Mouse (Mus musculus) heart, embryonic 14.5 days (tissue): Measurements from ENCODE around the gene Napsa. TPM values are rescaled to one million over a fixed set of nuclear protein-coding genes. Genes with fewer than 3 reads are reported as not detected.

Source experiments
- ATAC-seq: fragments of 200-750 bp; cut with Nextera tagmentation; 2 replicates; pipeline ENCODE4 v1.8.0; 2017; ENCODE audit warnings: low read depth, moderate TSS enrichment; ENCODE audit not compliant: insufficient number of reproducible peaks, insufficient read depth, low FRiP score
- H3K27ac ChIP-seq, 2 experiments: fragments of 200-500 bp in 1 of 2; fragments of 300-500 bp in 1 of 2; sonication (generic) in 1 of 2; replicated peaks in 1 of 2; 2 replicates each; pipeline ENCODE4 v1.5.1; 2012 to 2014; ENCODE audit warnings: low read depth in 2 of 2, low read length in 2 of 2, control low read depth in 1 of 2, mild to moderate bottlenecking in 1 of 2, mixed read lengths in 1 of 2; ENCODE audit not compliant: control insufficient read depth in 1 of 2, insufficient read depth in 1 of 2
- H3K27me3 ChIP-seq: fragments of 300-500 bp; sonication (generic); 2 replicates; pipeline ENCODE4 v1.6.1; 2014; ENCODE audit warnings: mild to moderate bottlenecking, low read length, control low read depth; ENCODE audit not compliant: control insufficient read depth, insufficient read depth
- H3K36me3 ChIP-seq: fragments of 300-500 bp; sonication (generic); 2 replicates; pipeline ENCODE4 v1.6.1; 2014; ENCODE audit warnings: mild to moderate bottlenecking, control low read depth, low read length, mixed read lengths; ENCODE audit not compliant: control insufficient read depth, insufficient read depth
- H3K4me1 ChIP-seq, 2 experiments: fragments of 200-500 bp in 1 of 2; fragments of 300-500 bp in 1 of 2; sonication (generic) in 1 of 2; 2 replicates each; pipeline ENCODE4 v1.6.1; 2012 to 2014; ENCODE audit warnings: low read length in 2 of 2, control low read depth in 1 of 2, mixed read lengths in 1 of 2; ENCODE audit not compliant: control insufficient read depth in 2 of 2, insufficient read depth in 2 of 2
- H3K4me2 ChIP-seq: fragments of 300-500 bp; sonication (generic); 2 replicates; pipeline ENCODE4 v1.6.1; 2014; ENCODE audit warnings: mild to moderate bottlenecking, low read length
- H3K4me3 ChIP-seq, 2 experiments: fragments of 200-500 bp in 1 of 2; fragments of 300-500 bp in 1 of 2; sonication (generic) in 1 of 2; 2 replicates each; pipeline ENCODE4 v1.5.1; 2012 to 2014; ENCODE audit warnings: low read length in 2 of 2, mild to moderate bottlenecking in 2 of 2, control low read depth in 1 of 2, low read depth in 1 of 2, moderate library complexity in 1 of 2; ENCODE audit not compliant: control insufficient read depth in 1 of 2, insufficient read depth in 1 of 2
- H3K9ac ChIP-seq: fragments of 300-500 bp; sonication (generic); 2 replicates; pipeline ENCODE4 v1.6.1; 2014; ENCODE audit warnings: mild to moderate bottlenecking, low read length
- H3K9me3 ChIP-seq: fragments of 300-500 bp; sonication (generic); 2 replicates; pipeline ENCODE4 v1.6.1; 2016; ENCODE audit warnings: low read length, control low read depth; ENCODE audit not compliant: control insufficient read depth
- WGBS: fragments of 180-500 bp; shearing (Covaris S2); extraction: QIAGEN DNeasy Blood & Tissue Kit; methylation state at CpG from one replicate; pipeline ENCODE4 v1.1.7; 2014; 5-methylcytosine and 5-hydroxymethylcytosine counted together
- polyA plus RNA-seq: library from polyadenylated mRNA; unstranded; fragments of >200 nt; fragmentation: Nextera tagmentation; extraction: Ambion mirVana; gene quantifications from 2 replicates; pipeline ENCODE4 v1.2.1, GENCODE M21; 2014

The Napsa gene
- polyA plus RNA-seq, 1 experiment from 2014 or later = 0.35 TPM

DNA sequence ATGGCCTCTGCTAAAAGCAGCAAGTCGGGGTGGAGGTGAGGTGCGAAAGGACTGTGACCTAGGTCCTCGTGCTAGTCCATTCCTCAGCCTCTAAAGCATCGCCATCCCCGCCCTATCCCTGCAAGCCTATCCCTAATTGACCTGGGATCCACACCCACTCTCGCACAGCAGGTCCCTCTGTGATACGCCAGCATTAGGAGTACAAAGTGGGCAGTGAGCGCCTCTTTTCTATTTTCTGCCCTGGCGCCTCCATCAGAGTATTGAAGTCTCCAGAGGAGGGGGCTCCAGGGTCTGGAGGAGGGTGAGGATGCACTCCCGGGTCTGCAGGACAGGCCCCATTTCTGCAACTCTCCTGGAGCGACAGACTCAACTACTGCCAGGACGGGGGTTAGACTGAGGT is 16.2 kb downstream of the Napsa start:
- Histone ChIP-seq H3K4me3 (no peak overlapping the region), H3K4me2 (peak overlapping the region; percentile 68), H3K27me3 (peaks cover 88% of the 10 kb centered on the region), H3K27ac (no peak overlapping the region), H3K4me1 (peaks cover 5 to 23% of the 10 kb centered on the region in 2 experiments; a peak in 3 of 4 replicates), H3K9ac (no peak overlapping the region), H3K9me3 (no peaks in the 10 kb centered on the region), H3K36me3 (no peaks in the 10 kb centered on the region)
- 4% methylated on average over 12 of the region's 12 CpGs for WGBS
- no peak for ATAC-seq

DNA sequence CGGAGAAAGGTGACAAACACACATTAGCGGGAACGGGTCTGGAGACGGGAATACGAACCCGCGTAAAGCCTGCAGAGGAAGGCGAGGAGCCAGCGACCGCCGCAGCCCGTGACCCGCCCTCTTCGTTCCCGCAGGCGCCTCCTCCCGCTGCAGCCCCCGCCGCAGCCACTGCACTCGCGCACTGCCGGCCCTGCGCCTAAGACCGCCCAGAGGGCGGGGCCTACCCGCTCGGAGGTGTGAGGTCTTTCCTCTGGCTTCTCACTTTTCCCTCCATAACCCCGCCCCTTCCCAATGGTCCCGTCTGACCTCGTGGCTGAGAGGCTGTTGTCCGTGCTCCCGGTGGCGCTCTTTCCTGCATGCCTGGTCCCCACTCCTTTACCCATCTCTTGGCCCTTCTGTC is 17.0 kb downstream of the Napsa start:
- Histone ChIP-seq H3K27ac (no peak overlapping the region), H3K9ac (peak overlapping the region; percentile 54), H3K27me3 (peaks cover 92% of the 10 kb centered on the region), H3K4me1 (peaks cover 5 to 23% of the 10 kb centered on the region in 2 experiments; a peak in 3 of 4 replicates), H3K36me3 (no peaks in the 10 kb centered on the region), H3K9me3 (no peaks in the 10 kb centered on the region), H3K4me3 (peak overlapping the region; percentile 33 to 34), H3K4me2 (peak overlapping the region; percentile 68)
- ATAC-seq = no peak
- WGBS = under 1% methylated on average over 23 of the region's 33 CpGs

DNA sequence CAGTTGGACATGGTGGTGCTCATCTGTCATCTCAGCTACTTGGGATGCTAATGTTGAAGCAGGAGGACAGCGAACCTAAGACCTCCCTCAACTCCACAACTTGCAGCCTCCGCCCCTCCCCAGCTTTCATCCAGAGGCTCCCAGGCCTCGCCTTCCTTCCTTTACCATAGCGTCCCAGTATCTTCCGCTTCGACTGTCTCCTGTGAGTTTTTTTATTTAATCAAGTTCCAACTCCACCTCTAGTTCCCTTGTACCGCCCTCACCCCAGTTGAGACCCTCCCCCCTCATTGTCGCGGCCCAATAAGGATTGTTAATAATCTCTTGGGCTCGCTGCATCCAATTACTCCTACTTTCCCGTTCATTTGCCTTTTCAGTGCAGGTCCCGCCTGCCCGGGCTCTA is 17.8 kb downstream of the Napsa start:
- H3K4me2 ChIP-seq = peak overlapping the region; percentile 90

DNA sequence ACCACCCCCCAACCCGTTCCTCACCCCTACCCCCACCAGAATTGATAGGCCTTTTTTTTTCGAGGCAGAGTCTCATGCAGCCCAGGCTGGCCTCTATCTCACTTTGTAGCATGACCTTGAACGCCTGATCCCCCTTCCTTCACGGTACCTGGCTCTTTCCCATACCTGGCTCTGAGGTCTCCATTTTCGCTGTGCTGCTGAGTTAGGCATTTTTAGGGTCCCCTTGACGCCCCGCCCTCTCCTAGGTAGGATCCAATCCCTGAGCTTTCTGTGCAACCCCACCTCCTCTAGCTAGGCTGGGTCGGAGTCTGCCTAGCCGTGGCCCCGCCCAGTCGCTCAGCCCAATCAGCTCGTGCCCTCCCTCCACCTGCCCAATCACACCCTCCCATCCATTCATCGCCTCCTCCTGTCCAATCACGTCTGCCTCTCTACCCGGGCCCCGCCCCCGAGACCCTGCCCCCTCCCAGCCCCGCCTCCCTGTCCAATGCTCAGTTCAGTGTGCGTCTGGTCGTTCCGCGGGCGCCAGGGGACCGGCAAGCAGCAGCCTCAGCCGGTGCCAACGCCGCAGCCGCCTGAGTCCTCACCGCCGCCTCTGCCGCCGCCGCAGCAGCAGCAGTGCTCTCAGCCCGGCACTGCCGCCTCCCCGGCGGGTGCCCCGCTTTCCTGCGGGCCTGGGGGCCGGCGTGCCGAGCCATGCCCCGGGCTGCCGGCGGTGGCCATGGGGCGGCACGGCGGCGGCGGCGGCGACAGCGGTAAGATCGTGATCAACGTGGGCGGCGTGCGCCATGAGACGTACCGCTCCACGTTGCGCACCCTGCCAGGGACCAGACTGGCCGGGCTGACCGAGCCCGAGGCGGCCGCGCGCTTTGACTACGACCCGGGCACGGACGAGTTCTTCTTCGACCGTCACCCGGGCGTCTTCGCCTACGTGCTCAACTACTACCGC is 18.5 kb downstream of the Napsa start, which contains the start of gene Kcnc3:
TSS of gene Kcnc3 (plus strand) at position 263 of the 946 bp plus-strand sequence.
- peak within 1 kb of the TSS; percentile 44 for H3K9ac ChIP-seq
- under 1% methylated on average over 76 of the region's 80 CpGs for WGBS
- peak within 1 kb of the TSS; percentile 43 to 53 for H3K4me3 ChIP-seq
- H3K27ac ChIP-seq = no peak within 1 kb of the TSS
- H3K27me3 ChIP-seq = peaks cover 81% of the 10 kb centered on the region
- peaks cover 5 to 23% of the 10 kb centered on the region in 2 experiments; a peak in 3 of 4 replicates for H3K4me1 ChIP-seq
- H3K9me3 ChIP-seq = no peaks in the 10 kb centered on the region
- peak within 1 kb of the TSS; percentile 90 for H3K4me2 ChIP-seq
- peak; percentile 89 for ATAC-seq
- no peaks in the 10 kb centered on the region for H3K36me3 ChIP-seq

More for the DNA sequence above, 17.8 kb downstream of the Napsa start:
- ATAC-seq = no peak
- 5% methylated on average over 13 of the region's 13 CpGs for WGBS
- H3K27me3 ChIP-seq = peaks cover 88% of the 10 kb centered on the region
- no peak overlapping the region for H3K9ac ChIP-seq
- H3K27ac ChIP-seq = no peak overlapping the region
- H3K4me3 ChIP-seq = no peak overlapping the region
- no peaks in the 10 kb centered on the region for H3K36me3 ChIP-seq
- peaks cover 5 to 23% of the 10 kb centered on the region in 2 experiments; a peak in 3 of 4 replicates for H3K4me1 ChIP-seq
- no peaks in the 10 kb centered on the region for H3K9me3 ChIP-seq

DNA sequence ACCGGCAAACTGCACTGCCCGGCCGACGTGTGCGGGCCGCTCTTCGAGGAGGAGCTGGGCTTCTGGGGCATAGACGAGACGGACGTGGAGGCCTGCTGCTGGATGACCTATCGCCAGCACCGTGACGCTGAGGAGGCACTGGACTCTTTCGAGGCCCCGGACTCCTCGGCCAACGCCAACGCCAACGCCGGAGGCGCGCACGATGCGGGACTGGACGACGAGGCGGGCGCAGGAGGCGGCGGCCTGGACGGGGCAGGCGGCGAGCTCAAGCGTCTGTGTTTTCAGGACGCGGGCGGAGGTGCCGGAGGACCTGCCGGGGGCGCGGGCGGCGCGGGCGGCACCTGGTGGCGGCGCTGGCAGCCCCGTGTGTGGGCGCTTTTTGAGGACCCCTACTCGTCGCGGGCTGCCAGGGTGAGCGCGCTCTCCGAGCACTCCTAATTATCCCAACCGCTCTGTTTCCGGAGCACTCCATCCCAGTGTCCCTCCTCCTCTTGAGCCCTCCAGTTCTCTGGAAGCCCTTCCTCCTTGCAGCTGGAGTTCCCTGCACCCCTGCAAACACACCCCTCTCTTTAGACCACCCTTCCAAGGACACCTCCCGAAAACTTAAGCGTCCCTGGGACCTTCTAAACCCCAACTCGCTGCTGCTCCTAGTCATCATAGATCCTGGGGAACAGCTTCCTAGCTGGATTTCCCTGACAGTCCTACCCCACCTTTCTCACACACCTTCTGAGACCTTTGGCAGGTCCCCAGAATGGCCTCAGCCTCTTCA is 19.4 kb downstream of the Napsa start:
- H3K9ac ChIP-seq = peak overlapping the region; percentile 44; the same call in 1 of the 2 replicates
- no peak overlapping the region for H3K27ac ChIP-seq
- H3K4me3 ChIP-seq = peak overlapping the region; percentile 43 to 53
- no peaks in the 10 kb centered on the region for H3K36me3 ChIP-seq
- peaks cover 72% of the 10 kb centered on the region for H3K27me3 ChIP-seq
- H3K4me1 ChIP-seq = peaks cover 3 to 23% of the 10 kb centered on the region in 2 experiments; a peak in 3 of 4 replicates
- peak overlapping the region; percentile 90 for H3K4me2 ChIP-seq
- no peaks in the 10 kb centered on the region for H3K9me3 ChIP-seq
- ATAC-seq = no peak
- WGBS = under 1% methylated on average over 60 of the region's 60 CpGs

DNA sequence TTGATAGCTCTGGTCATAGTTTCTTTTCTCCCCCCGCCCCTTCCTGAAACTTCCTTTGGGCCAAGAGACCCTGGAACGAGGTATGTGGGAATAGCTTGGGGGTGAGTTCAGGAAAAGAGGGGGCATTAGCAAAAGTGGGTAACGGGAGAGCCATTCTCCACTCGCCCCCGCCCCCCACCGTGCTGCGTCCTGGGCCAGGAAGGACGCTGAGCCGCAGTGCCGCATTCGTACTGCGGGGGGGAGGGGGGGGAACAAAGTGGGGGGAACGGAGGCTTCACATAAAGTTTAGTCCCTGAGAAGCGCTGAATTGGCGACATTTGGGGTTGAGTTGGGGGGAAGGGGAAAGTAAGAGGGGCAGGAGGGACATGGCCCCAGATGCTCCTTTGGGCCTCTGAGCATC is 20.9 kb downstream of the Napsa start:
- ATAC-seq = no peak
- no peak overlapping the region for H3K4me2 ChIP-seq
- peaks cover 3 to 19% of the 10 kb centered on the region in 2 experiments; a peak in 3 of 4 replicates for H3K4me1 ChIP-seq
- WGBS = 3% methylated on average over 12 of the region's 15 CpGs
- H3K27me3 ChIP-seq = peaks cover 57% of the 10 kb centered on the region
- H3K4me3 ChIP-seq = no peak overlapping the region
- H3K9ac ChIP-seq = no peak overlapping the region
- no peak overlapping the region for H3K27ac ChIP-seq
- no peaks in the 10 kb centered on the region for H3K36me3 ChIP-seq
- H3K9me3 ChIP-seq = no peaks in the 10 kb centered on the region

GRCm38 (mm10) chr7:44593775-44594174 is 21.6 kb downstream of the Napsa start:
- no peaks in the 10 kb centered on the region for H3K36me3 ChIP-seq
- no peaks in the 10 kb centered on the region for H3K9me3 ChIP-seq
- WGBS = under 1% methylated on average over 22 of the region's 22 CpGs
- no peak overlapping the region for H3K4me3 ChIP-seq
- ATAC-seq = peak; percentile 8; the same call in 1 of the 2 replicates
- peaks cover 50% of the 10 kb centered on the region for H3K27me3 ChIP-seq
- H3K9ac ChIP-seq = no peak overlapping the region
- peaks cover 3 to 14% of the 10 kb centered on the region in 2 experiments; a peak in 3 of 4 replicates for H3K4me1 ChIP-seq
- H3K27ac ChIP-seq = no peak overlapping the region
- no peak overlapping the region for H3K4me2 ChIP-seq
